Mouse (Mus musculus): ENCODE results near the gene Scn4b. TPM values are rescaled to one million over a fixed set of nuclear protein-coding genes. Genes with fewer than 3 reads are reported as not detected.

Scn4b gene
- polyA plus RNA-seq, 1 experiment from 2014 or later = 0.08 TPM

DNA sequence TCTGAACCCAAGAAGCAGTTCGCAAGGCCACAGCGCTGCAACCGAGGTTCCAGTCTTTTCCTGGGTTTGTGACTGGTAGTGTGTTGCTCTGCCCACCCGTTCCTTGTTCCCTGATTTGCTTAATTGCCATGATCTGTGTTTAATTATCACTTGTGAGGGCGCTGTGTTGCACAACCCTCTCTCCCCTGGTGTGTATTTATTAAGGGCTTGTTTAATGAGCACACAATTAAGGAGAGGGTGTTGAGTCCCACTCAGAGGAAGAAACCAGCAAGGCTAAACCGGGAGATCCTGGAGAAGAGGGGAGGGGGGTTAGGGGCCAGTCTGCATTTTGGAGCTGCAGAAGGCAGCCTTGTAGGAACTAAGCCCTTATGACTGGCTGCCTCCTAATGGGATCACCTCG lies 2.8 kb downstream of the Scn4b start:
- Histone ChIP-seq H3K9ac (replicated peaks; ENCODE audit: low read depth, low read length) (no peak overlapping the region), H3K36me3 (ENCODE audit: control insufficient read depth, insufficient read depth, low read length) (no peaks in the 10 kb centered on the region), H3K4me2 (ENCODE audit: low read depth, low read length) (no peak overlapping the region), H3K4me1 (ENCODE audit: control insufficient read depth, insufficient read depth, low read length) (peaks cover 5% of the 10 kb centered on the region; the same call in 1 of the 2 replicates), H3K4me3 (ENCODE audit: low read depth, low read length) (no peak overlapping the region), H3K27ac (ENCODE audit: low read depth, low read length) (no peak overlapping the region), H3K9me3 (ENCODE audit: control insufficient read depth, low read length) (no peaks in the 10 kb centered on the region), H3K27me3 (ENCODE audit: control insufficient read depth, insufficient read depth, low read length) (peaks cover 37% of the 10 kb centered on the region)
- 48% methylated on average over 7 of the region's 7 CpGs for WGBS
- ATAC-seq (ENCODE audit: low read depth) = no peak

DNA sequence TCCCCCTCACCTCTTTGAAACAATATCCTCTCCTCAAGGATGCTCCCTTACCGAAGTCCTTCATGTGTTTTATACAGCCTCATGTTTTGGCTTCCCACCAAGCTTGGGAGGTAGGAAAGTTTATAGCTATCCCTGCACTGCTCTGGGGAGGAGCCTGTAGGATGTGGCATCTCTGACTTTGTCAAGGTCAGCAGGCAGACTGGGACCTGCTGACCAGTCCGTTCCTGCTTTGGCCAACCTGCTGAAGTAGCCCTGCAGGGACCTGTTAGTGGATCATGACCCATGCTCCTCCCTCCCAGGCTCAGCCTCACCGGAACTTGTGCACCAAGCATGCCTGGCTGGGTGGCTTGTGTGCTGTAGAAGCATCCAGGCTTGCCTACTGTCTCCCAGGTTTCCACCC lies 4.5 kb downstream of the Scn4b start:
- H3K9me3 ChIP-seq (ENCODE audit: control insufficient read depth, low read length) = no peaks in the 10 kb centered on the region
- ATAC-seq (ENCODE audit: low read depth) = no peak
- H3K27me3 ChIP-seq (ENCODE audit: control insufficient read depth, insufficient read depth, low read length) = peaks cover 24% of the 10 kb centered on the region

DNA sequence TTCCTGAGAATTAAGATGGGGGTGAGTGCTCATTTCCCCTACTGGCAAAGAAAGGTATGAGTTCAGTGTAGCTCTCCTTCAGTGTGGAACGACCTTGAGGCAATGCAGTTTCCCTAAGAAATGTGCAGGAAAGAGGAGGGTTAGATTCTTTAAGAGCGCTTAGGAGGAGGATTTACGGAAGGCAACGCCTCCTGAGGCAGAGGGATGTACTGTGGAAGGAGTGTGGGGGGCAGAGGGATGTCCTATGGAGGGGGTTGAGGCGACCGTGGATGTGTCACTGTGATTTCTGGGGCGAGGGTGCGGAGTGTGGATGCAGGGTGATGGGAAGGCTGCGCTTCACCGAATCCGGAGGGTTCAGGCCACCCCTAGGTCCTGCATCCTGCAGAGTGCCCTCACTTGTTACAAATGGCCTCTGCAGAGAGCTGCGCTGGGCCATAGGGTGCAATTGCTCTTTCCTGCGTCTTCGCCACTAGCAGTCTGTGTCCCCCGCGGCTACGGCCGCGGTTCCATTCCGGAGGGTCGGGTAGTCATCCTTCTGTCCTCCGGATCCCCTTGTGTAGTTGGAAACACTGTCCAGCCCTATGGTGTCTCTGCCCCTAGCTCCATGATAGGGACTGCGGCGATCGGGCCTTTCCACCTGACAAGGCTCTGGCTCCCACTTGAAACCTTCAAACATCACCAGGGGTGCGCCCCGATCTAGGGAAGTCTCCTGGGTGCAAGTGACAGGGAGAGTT lies 7.5 kb downstream of the Scn4b start:
- H3K27me3 ChIP-seq (ENCODE audit: control insufficient read depth, insufficient read depth, low read length) = peaks cover 6% of the 10 kb centered on the region; the same call in 1 of the 2 replicates
- H3K27ac ChIP-seq (ENCODE audit: low read depth, low read length) = no peak overlapping the region
- H3K4me1 ChIP-seq (ENCODE audit: control insufficient read depth, insufficient read depth, low read length) = no peaks in the 10 kb centered on the region; the same call in 1 of the 2 replicates
- peak overlapping the region; percentile 46 for H3K4me2 ChIP-seq (ENCODE audit: low read depth, low read length)
- H3K36me3 ChIP-seq (ENCODE audit: control insufficient read depth, insufficient read depth, low read length) = no peaks in the 10 kb centered on the region
- 1% methylated on average over 27 of the region's 27 CpGs for WGBS
- peak overlapping the region; percentile 12 for H3K9ac ChIP-seq (replicated peaks; ENCODE audit: low read depth, low read length)
- H3K4me3 ChIP-seq (ENCODE audit: low read depth, low read length) = peak overlapping the region; percentile 15; the same call in 1 of the 2 replicates
- H3K9me3 ChIP-seq (ENCODE audit: control insufficient read depth, low read length) = no peaks in the 10 kb centered on the region
- ATAC-seq (ENCODE audit: low read depth) = peak; percentile 60; the same call in 1 of the 2 replicates

More for the DNA sequence above, 4.5 kb downstream of the Scn4b start:
- H3K4me2 ChIP-seq (ENCODE audit: low read depth, low read length) = no peak overlapping the region
- H3K27ac ChIP-seq (ENCODE audit: low read depth, low read length) = no peak overlapping the region
- no peaks in the 10 kb centered on the region for H3K36me3 ChIP-seq (ENCODE audit: control insufficient read depth, insufficient read depth, low read length)
- peaks cover 5% of the 10 kb centered on the region; the same call in 1 of the 2 replicates for H3K4me1 ChIP-seq (ENCODE audit: control insufficient read depth, insufficient read depth, low read length)
- WGBS = 62% methylated on average over 3 of the region's 3 CpGs
- no peak overlapping the region for H3K9ac ChIP-seq (replicated peaks; ENCODE audit: low read depth, low read length)
- no peak overlapping the region for H3K4me3 ChIP-seq (ENCODE audit: low read depth, low read length)

DNA sequence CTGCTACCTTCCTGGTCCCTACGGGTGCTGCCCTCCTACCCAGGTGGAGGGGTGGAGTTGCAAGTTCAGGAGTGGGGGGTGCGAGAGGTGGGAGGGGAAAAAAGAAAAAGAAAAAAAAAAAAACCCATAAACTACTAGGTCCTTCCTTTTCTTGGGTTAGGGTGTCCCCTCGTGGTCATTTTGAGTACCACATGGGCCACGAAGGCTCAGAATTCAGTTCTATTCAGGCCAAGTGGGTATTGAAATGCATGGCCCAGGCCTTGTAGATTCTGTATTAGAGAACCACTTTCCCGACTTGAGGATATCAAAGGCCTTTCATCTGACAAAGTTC lies 8.0 kb downstream of the Scn4b start:
- whole genome bisulfite sequencing = 0% methylated on average over 5 of the region's 5 CpGs
- H3K9me3 ChIP-seq (ENCODE audit: control insufficient read depth, low read length) = no peaks in the 10 kb centered on the region
- H3K9ac ChIP-seq (replicated peaks; ENCODE audit: low read depth, low read length) = peak overlapping the region; percentile 12
- H3K4me3 ChIP-seq (ENCODE audit: low read depth, low read length) = peak overlapping the region; percentile 15; the same call in 1 of the 2 replicates
- peak overlapping the region; percentile 46 for H3K4me2 ChIP-seq (ENCODE audit: low read depth, low read length)
- ATAC-seq (ENCODE audit: low read depth) = peak; percentile 21; the same call in 1 of the 2 replicates
- no peaks in the 10 kb centered on the region for H3K36me3 ChIP-seq (ENCODE audit: control insufficient read depth, insufficient read depth, low read length)
- peaks cover 6% of the 10 kb centered on the region; the same call in 1 of the 2 replicates for H3K27me3 ChIP-seq (ENCODE audit: control insufficient read depth, insufficient read depth, low read length)
- H3K27ac ChIP-seq (ENCODE audit: low read depth, low read length) = no peak overlapping the region
- H3K4me1 ChIP-seq (ENCODE audit: control insufficient read depth, insufficient read depth, low read length) = no peaks in the 10 kb centered on the region; the same call in 1 of the 2 replicates

DNA sequence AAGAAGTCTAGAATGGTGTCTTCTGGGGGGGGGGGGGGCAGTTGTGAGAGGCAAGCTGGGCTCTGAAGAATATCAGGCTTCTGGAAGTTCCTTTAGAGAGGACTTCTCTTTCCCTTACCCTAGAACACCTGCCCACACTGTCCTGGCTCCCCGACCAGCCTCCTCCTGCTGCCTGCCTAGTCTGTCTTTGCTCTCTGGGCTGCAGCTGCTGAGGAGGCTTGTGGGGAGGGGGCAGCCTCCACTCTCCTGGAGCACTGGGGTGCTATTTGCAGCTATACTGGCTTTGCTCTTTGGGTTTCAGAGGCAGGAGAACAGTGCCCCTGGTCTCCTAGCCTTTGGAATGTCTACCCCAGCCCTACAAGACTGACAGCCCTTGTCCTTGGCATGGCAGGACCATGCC lies 12.7 kb downstream of the Scn4b start:
- no peaks in the 10 kb centered on the region for H3K9me3 ChIP-seq (ENCODE audit: control insufficient read depth, low read length)
- 71% methylated on average over 1 of the region's 1 CpGs for WGBS
- H3K4me1 ChIP-seq (ENCODE audit: control insufficient read depth, insufficient read depth, low read length) = no peaks in the 10 kb centered on the region; the same call in 1 of the 2 replicates
- H3K27me3 ChIP-seq (ENCODE audit: control insufficient read depth, insufficient read depth, low read length) = no peaks in the 10 kb centered on the region
- no peak overlapping the region for H3K9ac ChIP-seq (replicated peaks; ENCODE audit: low read depth, low read length)
- no peak overlapping the region for H3K4me2 ChIP-seq (ENCODE audit: low read depth, low read length)
- no peak overlapping the region for H3K4me3 ChIP-seq (ENCODE audit: low read depth, low read length)
- H3K36me3 ChIP-seq (ENCODE audit: control insufficient read depth, insufficient read depth, low read length) = no peaks in the 10 kb centered on the region
- no peak overlapping the region for H3K27ac ChIP-seq (ENCODE audit: low read depth, low read length)
- ATAC-seq (ENCODE audit: low read depth) = no peak

DNA sequence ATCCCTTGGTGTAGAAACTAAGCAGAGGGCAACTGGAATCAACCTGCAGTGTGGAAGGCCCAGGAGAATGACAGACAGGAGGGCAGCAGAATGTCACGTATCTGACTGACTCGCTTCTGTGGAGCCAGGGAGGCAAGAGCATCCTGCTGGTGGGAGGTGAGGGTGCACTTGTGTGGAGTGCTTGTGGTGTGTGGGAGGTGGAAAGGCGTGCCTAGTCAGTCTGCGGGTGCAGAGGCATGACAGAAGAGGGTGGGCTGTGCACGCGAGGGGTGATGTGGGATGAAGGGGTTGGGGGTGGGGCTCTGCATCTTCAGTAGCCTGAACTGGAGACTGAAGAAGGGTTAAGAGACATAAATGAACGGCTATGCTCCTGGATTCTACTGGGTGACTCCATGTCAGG lies 15.2 kb downstream of the Scn4b start:
- no peak overlapping the region for H3K27ac ChIP-seq (ENCODE audit: low read depth, low read length)
- 68% methylated on average over 7 of the region's 7 CpGs for WGBS
- H3K4me3 ChIP-seq (ENCODE audit: low read depth, low read length) = no peak overlapping the region
- H3K9ac ChIP-seq (replicated peaks; ENCODE audit: low read depth, low read length) = no peak overlapping the region
- H3K27me3 ChIP-seq (ENCODE audit: control insufficient read depth, insufficient read depth, low read length) = no peaks in the 10 kb centered on the region
- ATAC-seq (ENCODE audit: low read depth) = no peak
- no peaks in the 10 kb centered on the region for H3K4me1 ChIP-seq (ENCODE audit: control insufficient read depth, insufficient read depth, low read length)
- H3K36me3 ChIP-seq (ENCODE audit: control insufficient read depth, insufficient read depth, low read length) = no peaks in the 10 kb centered on the region
- no peaks in the 10 kb centered on the region for H3K9me3 ChIP-seq (ENCODE audit: control insufficient read depth, low read length)
- no peak overlapping the region for H3K4me2 ChIP-seq (ENCODE audit: low read depth, low read length)

DNA sequence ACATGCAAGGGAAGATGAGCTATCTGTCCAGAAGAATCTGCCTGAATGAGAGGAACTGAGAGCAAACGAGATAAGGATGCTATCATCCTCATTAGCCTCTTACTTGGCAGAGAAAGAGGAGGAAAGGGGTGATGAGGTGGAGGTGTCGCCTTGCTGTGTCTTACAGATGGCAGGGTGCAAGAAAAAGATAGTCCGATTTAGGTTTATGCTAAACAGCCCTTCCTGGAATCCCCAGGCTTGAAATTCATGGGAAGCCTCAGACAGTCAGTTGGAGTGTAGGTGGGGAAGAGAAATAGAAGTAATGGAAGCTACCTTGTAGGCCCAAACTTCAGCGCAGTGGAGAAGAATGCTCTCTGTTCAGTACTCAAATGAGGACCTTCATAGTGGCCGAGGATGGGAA lies 29.7 kb downstream of the Scn4b start:
- Histone ChIP-seq H3K9me3 (ENCODE audit: control insufficient read depth, low read length) (no peaks in the 10 kb centered on the region), H3K9ac (replicated peaks; ENCODE audit: low read depth, low read length) (no peak overlapping the region), H3K27ac (ENCODE audit: low read depth, low read length) (no peak overlapping the region), H3K36me3 (ENCODE audit: control insufficient read depth, insufficient read depth, low read length) (no peaks in the 10 kb centered on the region), H3K4me1 (ENCODE audit: control insufficient read depth, insufficient read depth, low read length) (no peaks in the 10 kb centered on the region), H3K4me2 (ENCODE audit: low read depth, low read length) (no peak overlapping the region), H3K27me3 (ENCODE audit: control insufficient read depth, insufficient read depth, low read length) (no peaks in the 10 kb centered on the region), H3K4me3 (ENCODE audit: low read depth, low read length) (no peak overlapping the region)
- ATAC-seq (ENCODE audit: low read depth) = no peak
- 78% methylated on average over 5 of the region's 5 CpGs for WGBS

DNA sequence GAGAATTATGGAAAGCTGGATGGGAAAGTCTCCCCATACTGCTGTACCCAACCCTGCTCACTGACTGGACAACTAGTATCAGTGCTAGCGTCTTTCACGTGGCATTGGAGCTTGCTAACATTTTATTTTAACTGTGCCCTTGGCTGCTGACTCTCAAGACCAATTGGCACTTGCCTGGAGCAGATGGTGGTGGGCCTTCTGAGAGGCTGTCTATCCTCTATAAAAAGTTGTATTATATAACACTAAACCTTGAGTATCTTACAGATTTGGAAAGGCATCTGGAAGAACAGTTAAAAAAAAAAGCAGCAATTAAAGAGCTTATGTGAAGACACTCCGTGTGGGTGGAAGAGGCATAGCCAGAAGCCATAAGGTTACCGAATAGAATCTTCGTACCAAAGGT lies 32.0 kb downstream of the Scn4b start:
- ATAC-seq (ENCODE audit: low read depth) = no peak
- H3K9me3 ChIP-seq (ENCODE audit: control insufficient read depth, low read length) = no peaks in the 10 kb centered on the region
- 85% methylated on average over 5 of the region's 5 CpGs for WGBS
- H3K27ac ChIP-seq (ENCODE audit: low read depth, low read length) = no peak overlapping the region
- no peaks in the 10 kb centered on the region for H3K27me3 ChIP-seq (ENCODE audit: control insufficient read depth, insufficient read depth, low read length)
- H3K9ac ChIP-seq (replicated peaks; ENCODE audit: low read depth, low read length) = no peak overlapping the region
- H3K4me3 ChIP-seq (ENCODE audit: low read depth, low read length) = no peak overlapping the region
- no peak overlapping the region for H3K4me2 ChIP-seq (ENCODE audit: low read depth, low read length)
- no peaks in the 10 kb centered on the region for H3K36me3 ChIP-seq (ENCODE audit: control insufficient read depth, insufficient read depth, low read length)
- no peaks in the 10 kb centered on the region for H3K4me1 ChIP-seq (ENCODE audit: control insufficient read depth, insufficient read depth, low read length)

DNA sequence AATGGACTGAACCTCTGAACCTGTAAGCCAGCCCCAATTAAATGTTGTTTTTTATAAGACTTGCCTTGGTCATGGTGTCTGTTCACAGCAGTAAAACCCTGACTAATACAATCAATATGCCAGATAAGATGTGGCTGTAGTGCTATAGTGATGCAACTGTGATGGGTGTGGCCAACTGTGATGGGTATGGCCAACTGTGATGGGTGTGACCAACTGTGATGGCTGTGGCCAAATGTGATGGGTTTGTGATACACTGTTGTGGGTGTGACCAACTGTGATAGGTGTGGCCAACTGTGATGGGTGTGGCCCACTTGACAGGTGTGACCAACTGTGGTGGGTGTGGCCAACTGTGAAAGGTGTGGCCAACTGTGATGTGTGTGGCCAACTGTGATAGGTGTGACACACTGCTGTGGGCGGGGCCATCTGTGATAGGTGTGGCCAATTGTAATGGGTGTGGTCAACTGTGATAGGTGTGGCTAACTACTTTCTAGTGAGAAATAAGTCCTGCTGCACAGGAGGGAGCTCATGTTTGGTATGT lies 32.9 kb downstream of the Scn4b start:
- ATAC-seq (ENCODE audit: low read depth) = no peak
- Histone ChIP-seq H3K27me3 (ENCODE audit: control insufficient read depth, insufficient read depth, low read length) (no peaks in the 10 kb centered on the region), H3K27ac (ENCODE audit: low read depth, low read length) (no peak overlapping the region), H3K9me3 (ENCODE audit: control insufficient read depth, low read length) (no peaks in the 10 kb centered on the region), H3K9ac (replicated peaks; ENCODE audit: low read depth, low read length) (no peak overlapping the region), H3K4me2 (ENCODE audit: low read depth, low read length) (no peak overlapping the region), H3K4me3 (ENCODE audit: low read depth, low read length) (no peak overlapping the region), H3K4me1 (ENCODE audit: control insufficient read depth, insufficient read depth, low read length) (no peaks in the 10 kb centered on the region), H3K36me3 (ENCODE audit: control insufficient read depth, insufficient read depth, low read length) (no peaks in the 10 kb centered on the region)
- WGBS = 79% methylated on average over 1 of the region's 1 CpGs
